Mouse (Mus musculus) E14TG2a.4 (cell line): ENCODE results near the gene Dlgap5.

Experiments used
- CTCF ChIP-seq: conservative IDR thresholded peaks from 2 replicates; pipeline ENCODE4 v1.5.1; 2014; ENCODE audit warnings: low read length
- POU5F1 ChIP-seq: IDR thresholded peaks from 2 replicates; pipeline ENCODE4 v1.6.1; 2014; ENCODE audit warnings: low read length, borderline replicate concordance

GRCm38 (mm10) chr14:47444907-47445306 lies 26.7 kb upstream of the Dlgap5 start:
- TF ChIP-seq CTCF (no peak), POU5F1 (no peak)
